Mouse (Mus musculus) adrenal gland, postnatal 25 days (tissue): ENCODE measurements around the gene 4921501E09Rik. TPM values are rescaled to one million over a fixed set of nuclear protein-coding genes. Genes with fewer than 3 reads are reported as not detected.
"Not testable (repeated sequence)": the region's sequence is repeated elsewhere in the genome, so short reads cannot be mapped to it uniquely, and the experiment has no call there.

ENCODE experiments used
- DNase-seq: peaks from one replicate; pipeline ENCODE4 v3.0.0; 2021; ENCODE audit warnings: mixed read lengths
- long read RNA-seq: library from polyadenylated mRNA; stranded (forward); transcript quantifications from one replicate; pipeline ENCODE4 v2.0.0, GENCODE M21; 2021
- total RNA-seq: library from RNA; stranded (reverse); gene quantifications from 2 replicates; pipeline ENCODE4 v1.2.3, GENCODE M21; 2021

Gene 4921501E09Rik
- not detected in 2 replicates for total RNA-seq
- long read RNA-seq = 0 reads

- DNase-seq = no peak
Observed at GRCm38 (mm10) chr17:33067958-33068357, at the start of gene 4921501E09Rik. Gene 4921501E09Rik (minus strand): TSS chr17:33068058.

- DNase-seq = no peak
Observed at GRCm38 (mm10) chr17:33097396-33097795, 29.5 kb upstream of the 4921501E09Rik start.

- peak; percentile 78 for DNase-seq
Observed at GRCm38 (mm10) chr17:33092391-33093193, 24.7 kb upstream of the 4921501E09Rik start.

- DNase-seq = no peak
Observed at GRCm38 (mm10) chr17:33091630-33092029, 23.8 kb upstream of the 4921501E09Rik start.

- DNase-seq = peak; percentile 93
Observed at GRCm38 (mm10) chr17:33089220-33089949, 21.5 kb upstream of the 4921501E09Rik start, which contains the start of gene Zfp563. Gene Zfp563 (plus strand): TSS chr17:33089310.

- DNase-seq = no peak
Observed at GRCm38 (mm10) chr17:33063001-33063400, 4.9 kb downstream of the 4921501E09Rik start.

- no peak for DNase-seq
Observed at GRCm38 (mm10) chr17:33058791-33059190, 9.1 kb downstream of the 4921501E09Rik start.

GRCm38 (mm10) chr17:33032900-33033891 is 34.7 kb downstream of the 4921501E09Rik start, which contains the start of gene Zfp763:
Gene Zfp763 (minus strand): TSS chr17:33033402.
- DNase-seq = peak; percentile 75

- DNase-seq = no peak
Observed at GRCm38 (mm10) chr17:33032376-33032775, 35.5 kb downstream of the 4921501E09Rik start.

GRCm38 (mm10) chr17:33020434-33020833 is 47.4 kb downstream of the 4921501E09Rik start:
- not testable (repeated sequence) for DNase-seq

Other genes starting within 250 kb of the 4921501E09Rik start
- gene Zfp799, start 237.8 kb downstream of the 4921501E09Rik start, total RNA-seq = 11.5 and 17.4 TPM in 2 replicates
- 11.2 and 12.6 TPM in 2 replicates for gene Zfp870, start 176.4 kb downstream of the 4921501E09Rik start, total RNA-seq
- 9.4 and 12.7 TPM in 2 replicates for gene Cyp4f14, start 150.7 kb downstream of the 4921501E09Rik start, total RNA-seq
- 83.8 and 111 TPM in 2 replicates for gene Cyp4f13, start 120.7 kb downstream of the 4921501E09Rik start, total RNA-seq
- gene Zfp472, start 102.2 kb downstream of the 4921501E09Rik start, total RNA-seq = 4.1 and 7.2 TPM in 2 replicates
- gene Zfp952, start 74.9 kb downstream of the 4921501E09Rik start, total RNA-seq = 10.6 and 10.8 TPM in 2 replicates
- gene Zfp763, start 34.7 kb downstream of the 4921501E09Rik start, total RNA-seq = 6.0 and 11.8 TPM in 2 replicates
- gene Zfp563, start 21.3 kb upstream of the 4921501E09Rik start, total RNA-seq = 12.0 and 12.6 TPM in 2 replicates
- gene Morc2b, start 71.6 kb upstream of the 4921501E09Rik start, total RNA-seq = not detected in 2 replicates
- not detected in 2 replicates for gene Olfr55, start 100.4 kb upstream of the 4921501E09Rik start, total RNA-seq
- gene Olfr239, start 123.2 kb upstream of the 4921501E09Rik start, total RNA-seq = not detected in 2 replicates
- 0.18 TPM in 1 of 2 replicates, not detected in the other for gene Olfr1564, start 153.6 kb upstream of the 4921501E09Rik start, total RNA-seq
- gene Zfp955a, start 187.1 kb upstream of the 4921501E09Rik start, total RNA-seq = 12.0 and 12.1 TPM in 2 replicates
- not detected in 2 replicates for gene Olfr63, start 196.6 kb upstream of the 4921501E09Rik start, total RNA-seq
- 16.9 and 17.9 TPM in 2 replicates for gene Zfp955b, start 221.5 kb upstream of the 4921501E09Rik start, total RNA-seq